In the genomic region with DNA sequence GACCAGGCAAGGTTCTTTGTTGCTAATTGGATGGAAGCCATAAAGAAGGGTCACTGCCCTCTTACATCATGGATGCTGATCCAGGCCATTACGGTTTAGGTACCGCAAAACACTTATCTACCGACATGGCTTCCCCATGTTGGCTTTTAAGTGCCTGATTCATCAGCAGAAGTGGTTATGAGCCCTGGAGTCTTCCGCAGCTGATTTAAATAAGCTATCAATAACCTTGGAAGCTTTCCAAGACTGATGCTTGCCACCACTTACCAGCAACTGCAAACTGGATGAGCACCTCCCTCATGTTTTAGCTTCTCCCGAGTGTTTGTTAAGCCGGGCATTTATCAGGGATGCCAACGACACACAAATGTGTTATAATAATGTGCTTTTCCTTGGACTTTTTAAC, we compare ENCODE assay signal across 11 mouse cellular contexts.
"Had no signal": no experiment of that assay in that cellular context is flagged by ENCODE, and none has a peak within 500 bp of the region (broad histone marks: within the 10 kb centered on the region; RNA-seq: fewer than 3 reads in every experiment).

No protein-coding gene starts in this region.

- H3K4me2 ChIP-seq: limb, embryonic 13.5 days; midbrain, embryonic 12.5 days had no signal

- H3K9ac ChIP-seq: limb, embryonic 13.5 days; liver, embryonic 14.5 days; midbrain, embryonic 12.5 days had no signal

- ATAC-seq: intestine, embryonic 16.5 days had no signal

- H3K27ac ChIP-seq: limb, embryonic 13.5 days; liver, embryonic 14.5 days; midbrain, embryonic 12.5 days had no signal

- H3K27me3 ChIP-seq: limb, embryonic 13.5 days; midbrain, embryonic 12.5 days had no signal

- H3K9me3 ChIP-seq: limb, embryonic 13.5 days; midbrain, embryonic 12.5 days had no signal

- H3K4me1 ChIP-seq: limb, embryonic 13.5 days had no signal

- H3K36me3 ChIP-seq: limb, embryonic 13.5 days; midbrain, embryonic 12.5 days had no signal

- H3K4me3 ChIP-seq: limb, embryonic 13.5 days; midbrain, embryonic 12.5 days; myocyte had no signal

- DNase-seq: kidney, adult 8-10 months; kidney, postnatal 25 days; layer of hippocampus, adult 9-11 months; lung, adult 18-20 months; right cerebral cortex, postnatal 14 days; thymus, postnatal 36 days had no signal
